Mouse (Mus musculus): ENCODE data around the gene Hapln2. TPM values are rescaled to one million over a fixed set of nuclear protein-coding genes. Genes with fewer than 3 reads are reported as not detected.

Gene Hapln2
- polyA plus RNA-seq, 2 experiments: not detected

- Histone ChIP-seq H3K4me1 (replicated peaks; ENCODE audit: control insufficient read depth in 2 of 2, insufficient read depth in 2 of 2, low read length in 1 of 2) (no peaks in the 10 kb centered on the region), H3K9me3 (ENCODE audit: control insufficient read depth, low read length) (no peaks in the 10 kb centered on the region; the same call in 1 of the 2 replicates), H3K4me3 (ENCODE audit: insufficient read depth in 1 of 2, low read depth in 2 of 2, low read length in 2 of 2) (peak overlapping the region; percentile 26 to 44), H3K27me3 (ENCODE audit: control insufficient read depth, insufficient read depth, low read length) (peaks cover 66% of the 10 kb centered on the region), H3K27ac (no peak overlapping the region), H3K36me3 (replicated peaks; ENCODE audit: control insufficient read depth, insufficient read depth, low read depth) (no peaks in the 10 kb centered on the region), H3K9ac (replicated peaks) (no peak overlapping the region), H3K4me2 (ENCODE audit: low read depth) (peak overlapping the region; percentile 70)
- 2% methylated on average over 81 of the region's 81 CpGs for WGBS (ENCODE audit: insufficient replicate concordance)
- TF ChIP-seq CTCF (IDR thresholded peaks at IDR 0.05; ENCODE audit: low read depth): no peak
- no peak for TF ChIP-seq EP300 (IDR thresholded peaks at IDR 0.05; ENCODE audit: low read depth)
- ATAC-seq (ENCODE audit: insufficient read depth) (peak; percentile 23; the same call in 1 of the 2 replicates), DNase-seq (ENCODE audit: low read depth in 3 of 3, low spot score in 3 of 3) (no peak)
Observed at GRCm38 (mm10) chr3:88023192-88024074, 4.0 kb downstream of the Hapln2 start.

GRCm38 (mm10) chr3:88022322-88023191 lies 4.8 kb downstream of the Hapln2 start:
- Histone ChIP-seq H3K4me3 (ENCODE audit: insufficient read depth in 1 of 2, low read depth in 2 of 2, low read length in 2 of 2) (peak overlapping the region; percentile 26 to 44), H3K9me3 (ENCODE audit: control insufficient read depth, low read length) (no peaks in the 10 kb centered on the region), H3K27ac (no peak overlapping the region), H3K36me3 (replicated peaks; ENCODE audit: control insufficient read depth, insufficient read depth, low read depth) (no peaks in the 10 kb centered on the region), H3K9ac (replicated peaks) (no peak overlapping the region), H3K4me2 (ENCODE audit: low read depth) (peak overlapping the region; percentile 70), H3K27me3 (ENCODE audit: control insufficient read depth, insufficient read depth, low read length) (peaks cover 66% of the 10 kb centered on the region), H3K4me1 (replicated peaks; ENCODE audit: control insufficient read depth in 2 of 2, insufficient read depth in 2 of 2, low read length in 1 of 2) (no peaks in the 10 kb centered on the region)
- TF ChIP-seq EP300 (IDR thresholded peaks at IDR 0.05; ENCODE audit: low read depth) (no peak), CTCF (IDR thresholded peaks at IDR 0.05; ENCODE audit: low read depth) (no peak)
- DNase-seq (ENCODE audit: low read depth in 3 of 3, low spot score in 3 of 3) (peak; percentile 56 to 70 (median 60)), ATAC-seq (ENCODE audit: insufficient read depth) (peak; percentile 76)
- WGBS (ENCODE audit: insufficient replicate concordance): 2% methylated on average over 66 of the region's 66 CpGs

GRCm38 (mm10) chr3:88010634-88011265 lies 16.6 kb downstream of the Hapln2 start:
- H3K27me3 ChIP-seq (ENCODE audit: control insufficient read depth, insufficient read depth, low read length): no peaks in the 10 kb centered on the region
- no peak overlapping the region for H3K9ac ChIP-seq (replicated peaks)
- ATAC-seq (ENCODE audit: insufficient read depth) (no peak), DNase-seq (ENCODE audit: low read depth in 3 of 3, low spot score in 3 of 3) (peak in 1 of 3 experiments; percentile 20)
- 2% methylated on average over 6 of the region's 6 CpGs for WGBS (ENCODE audit: insufficient replicate concordance)
- H3K4me1 ChIP-seq (replicated peaks; ENCODE audit: control insufficient read depth in 2 of 2, insufficient read depth in 2 of 2, low read length in 1 of 2): no peaks in the 10 kb centered on the region
- no peaks in the 10 kb centered on the region; the same call in 1 of the 2 replicates for H3K9me3 ChIP-seq (ENCODE audit: control insufficient read depth, low read length)
- H3K36me3 ChIP-seq (replicated peaks; ENCODE audit: control insufficient read depth, insufficient read depth, low read depth): no peaks in the 10 kb centered on the region
- H3K27ac ChIP-seq: no peak overlapping the region
- H3K4me2 ChIP-seq (ENCODE audit: low read depth): no peak overlapping the region
- H3K4me3 ChIP-seq (ENCODE audit: insufficient read depth in 1 of 2, low read depth in 2 of 2, low read length in 2 of 2): no peak overlapping the region
- TF ChIP-seq CTCF (IDR thresholded peaks at IDR 0.05; ENCODE audit: low read depth) (peak; percentile 60), EP300 (IDR thresholded peaks at IDR 0.05; ENCODE audit: low read depth) (no peak)

GRCm38 (mm10) chr3:88005822-88006786 lies 21.3 kb downstream of the Hapln2 start:
- no peak for TF ChIP-seq EP300 (IDR thresholded peaks at IDR 0.05; ENCODE audit: low read depth)
- TF ChIP-seq CTCF (IDR thresholded peaks at IDR 0.05; ENCODE audit: low read depth): peak; percentile 86
- Histone ChIP-seq H3K27me3 (ENCODE audit: control insufficient read depth, insufficient read depth, low read length) (peaks cover 17% of the 10 kb centered on the region), H3K9me3 (ENCODE audit: control insufficient read depth, low read length) (no peaks in the 10 kb centered on the region; the same call in 1 of the 2 replicates), H3K9ac (replicated peaks) (no peak overlapping the region), H3K36me3 (replicated peaks; ENCODE audit: control insufficient read depth, insufficient read depth, low read depth) (no peaks in the 10 kb centered on the region), H3K27ac (no peak overlapping the region), H3K4me2 (ENCODE audit: low read depth) (no peak overlapping the region), H3K4me1 (replicated peaks; ENCODE audit: control insufficient read depth in 2 of 2, insufficient read depth in 2 of 2, low read length in 1 of 2) (no peaks in the 10 kb centered on the region), H3K4me3 (ENCODE audit: insufficient read depth in 1 of 2, low read depth in 2 of 2, low read length in 2 of 2) (no peak overlapping the region)
- no peak for ATAC-seq (ENCODE audit: insufficient read depth)
- 62% methylated on average over 18 of the region's 18 CpGs for WGBS (ENCODE audit: insufficient replicate concordance)
- no peak for DNase-seq (ENCODE audit: low read depth in 3 of 3, low spot score in 3 of 3)
